Mouse (Mus musculus): ENCODE data around the gene Rgs3. TPM values are rescaled to one million over a fixed set of nuclear protein-coding genes. Genes with fewer than 3 reads are reported as not detected.
A peak's percentile ranks its signal among the peaks of the same experiment; 100 is the strongest.

The Rgs3 gene
- polyA plus RNA-seq (2014; fragmentation: Nextera tagmentation; extraction: Ambion mirVana) = 42.0 and 45.7 TPM in 2 replicates

- no peaks in the 10 kb centered on the region for H3K9me3 ChIP-seq (ENCODE audit: control insufficient read depth, low read length)
- H3K36me3 ChIP-seq (ENCODE audit: control insufficient read depth, insufficient read depth, low read length) = no peaks in the 10 kb centered on the region
- no peak within 1 kb of the TSS for H3K4me3 ChIP-seq (ENCODE audit: low read length)
- ATAC-seq (ENCODE audit: low FRiP score, low TSS enrichment) = no peak
- H3K27ac ChIP-seq (ENCODE audit: low read depth, low read length) = no peak within 1 kb of the TSS
- no peaks in the 10 kb centered on the region for H3K27me3 ChIP-seq (ENCODE audit: control insufficient read depth, insufficient read depth, low read length)
- H3K4me1 ChIP-seq (ENCODE audit: control insufficient read depth, insufficient read depth, low read length) = no peaks in the 10 kb centered on the region
- 51% methylated on average over 6 of the region's 6 CpGs for WGBS
- no peak within 1 kb of the TSS for H3K9ac ChIP-seq (ENCODE audit: low read depth, low read length)
- H3K4me2 ChIP-seq (replicated peaks; ENCODE audit: low read depth, low read length) = no peak within 1 kb of the TSS
Measured at GRCm38 (mm10) chr4:62559797-62560329, at the start of gene Rgs3. Gene Rgs3, plus strand, starts transcription at chr4:62559847.

GRCm38 (mm10) chr4:62509946-62510345, 49.7 kb upstream of the Rgs3 start:
- ATAC-seq (ENCODE audit: low FRiP score, low TSS enrichment) = no peak
- Histone ChIP-seq H3K36me3 (ENCODE audit: control insufficient read depth, insufficient read depth, low read length) (peaks cover 69% of the 10 kb centered on the region), H3K27ac (ENCODE audit: low read depth, low read length) (no peak overlapping the region), H3K4me1 (ENCODE audit: control insufficient read depth, insufficient read depth, low read length) (0 out of 2 replicates have a peak, but pooled peaks cover 3% of the 10 kb centered on the region), H3K9me3 (ENCODE audit: control insufficient read depth, low read length) (no peaks in the 10 kb centered on the region), H3K27me3 (ENCODE audit: control insufficient read depth, insufficient read depth, low read length) (no peaks in the 10 kb centered on the region), H3K4me2 (replicated peaks; ENCODE audit: low read depth, low read length) (no peak overlapping the region), H3K9ac (ENCODE audit: low read depth, low read length) (no peak overlapping the region), H3K4me3 (ENCODE audit: low read length) (no peak overlapping the region)
- 92% methylated on average over 11 of the region's 11 CpGs for WGBS

GRCm38 (mm10) chr4:62513998-62514506, 45.6 kb upstream of the Rgs3 start:
- no peaks in the 10 kb centered on the region for H3K9me3 ChIP-seq (ENCODE audit: control insufficient read depth, low read length)
- peaks cover 51% of the 10 kb centered on the region for H3K36me3 ChIP-seq (ENCODE audit: control insufficient read depth, insufficient read depth, low read length)
- H3K9ac ChIP-seq (ENCODE audit: low read depth, low read length) = no peak overlapping the region
- H3K4me3 ChIP-seq (ENCODE audit: low read length) = no peak overlapping the region
- H3K4me2 ChIP-seq (replicated peaks; ENCODE audit: low read depth, low read length) = no peak overlapping the region
- ATAC-seq (ENCODE audit: low FRiP score, low TSS enrichment) = no peak; the same call in 1 of the 2 replicates
- WGBS = 58% methylated on average over 11 of the region's 11 CpGs
- H3K27me3 ChIP-seq (ENCODE audit: control insufficient read depth, insufficient read depth, low read length) = no peaks in the 10 kb centered on the region
- H3K4me1 ChIP-seq (ENCODE audit: control insufficient read depth, insufficient read depth, low read length) = peaks cover 37% of the 10 kb centered on the region
- no peak overlapping the region for H3K27ac ChIP-seq (ENCODE audit: low read depth, low read length)

GRCm38 (mm10) chr4:62514995-62515394, 44.7 kb upstream of the Rgs3 start:
- H3K36me3 ChIP-seq (ENCODE audit: control insufficient read depth, insufficient read depth, low read length) = peaks cover 42% of the 10 kb centered on the region
- 91% methylated on average over 7 of the region's 7 CpGs for WGBS
- H3K9ac ChIP-seq (ENCODE audit: low read depth, low read length) = no peak overlapping the region
- H3K4me1 ChIP-seq (ENCODE audit: control insufficient read depth, insufficient read depth, low read length) = peaks cover 38% of the 10 kb centered on the region
- no peak overlapping the region for H3K27ac ChIP-seq (ENCODE audit: low read depth, low read length)
- H3K27me3 ChIP-seq (ENCODE audit: control insufficient read depth, insufficient read depth, low read length) = no peaks in the 10 kb centered on the region
- no peak overlapping the region for H3K4me3 ChIP-seq (ENCODE audit: low read length)
- no peak for ATAC-seq (ENCODE audit: low FRiP score, low TSS enrichment)
- H3K9me3 ChIP-seq (ENCODE audit: control insufficient read depth, low read length) = no peaks in the 10 kb centered on the region
- no peak overlapping the region for H3K4me2 ChIP-seq (replicated peaks; ENCODE audit: low read depth, low read length)

GRCm38 (mm10) chr4:62515490-62515889, 44.2 kb upstream of the Rgs3 start:
- H3K4me1 ChIP-seq (ENCODE audit: control insufficient read depth, insufficient read depth, low read length) = peaks cover 38% of the 10 kb centered on the region
- no peak overlapping the region for H3K4me3 ChIP-seq (ENCODE audit: low read length)
- 74% methylated on average over 3 of the region's 3 CpGs for WGBS
- H3K27me3 ChIP-seq (ENCODE audit: control insufficient read depth, insufficient read depth, low read length) = no peaks in the 10 kb centered on the region
- H3K4me2 ChIP-seq (replicated peaks; ENCODE audit: low read depth, low read length) = no peak overlapping the region
- H3K9ac ChIP-seq (ENCODE audit: low read depth, low read length) = no peak overlapping the region
- no peak for ATAC-seq (ENCODE audit: low FRiP score, low TSS enrichment)
- peaks cover 37% of the 10 kb centered on the region for H3K36me3 ChIP-seq (ENCODE audit: control insufficient read depth, insufficient read depth, low read length)
- no peaks in the 10 kb centered on the region for H3K9me3 ChIP-seq (ENCODE audit: control insufficient read depth, low read length)
- H3K27ac ChIP-seq (ENCODE audit: low read depth, low read length) = no peak overlapping the region

GRCm38 (mm10) chr4:62516079-62516478, 43.6 kb upstream of the Rgs3 start:
- no peak for ATAC-seq (ENCODE audit: low FRiP score, low TSS enrichment)
- Histone ChIP-seq H3K4me2 (replicated peaks; ENCODE audit: low read depth, low read length) (no peak overlapping the region), H3K27me3 (ENCODE audit: control insufficient read depth, insufficient read depth, low read length) (no peaks in the 10 kb centered on the region), H3K4me3 (ENCODE audit: low read length) (no peak overlapping the region), H3K27ac (ENCODE audit: low read depth, low read length) (peak overlapping the region; percentile 53; the same call in 1 of the 2 replicates), H3K4me1 (ENCODE audit: control insufficient read depth, insufficient read depth, low read length) (peaks cover 38% of the 10 kb centered on the region), H3K9me3 (ENCODE audit: control insufficient read depth, low read length) (no peaks in the 10 kb centered on the region), H3K36me3 (ENCODE audit: control insufficient read depth, insufficient read depth, low read length) (peaks cover 31% of the 10 kb centered on the region), H3K9ac (ENCODE audit: low read depth, low read length) (no peak overlapping the region)
- 33% methylated on average over 2 of the region's 2 CpGs for WGBS

- Histone ChIP-seq H3K9ac (ENCODE audit: low read depth, low read length) (no peak overlapping the region), H3K4me1 (ENCODE audit: control insufficient read depth, insufficient read depth, low read length) (peaks cover 38% of the 10 kb centered on the region)
- ATAC-seq (ENCODE audit: low FRiP score, low TSS enrichment) = no peak
Measured at GRCm38 (mm10) chr4:62516579-62516978, 43.1 kb upstream of the Rgs3 start.

GRCm38 (mm10) chr4:62517046-62517445, 42.6 kb upstream of the Rgs3 start:
- Histone ChIP-seq H3K9me3 (ENCODE audit: control insufficient read depth, low read length) (no peaks in the 10 kb centered on the region), H3K4me3 (ENCODE audit: low read length) (no peak overlapping the region), H3K9ac (ENCODE audit: low read depth, low read length) (0 out of 2 replicates have a peak overlapping the region, but pooled peaks have one; percentile 12), H3K4me2 (replicated peaks; ENCODE audit: low read depth, low read length) (no peak overlapping the region), H3K27me3 (ENCODE audit: control insufficient read depth, insufficient read depth, low read length) (no peaks in the 10 kb centered on the region), H3K27ac (ENCODE audit: low read depth, low read length) (no peak overlapping the region; the same call in 1 of the 2 replicates), H3K4me1 (ENCODE audit: control insufficient read depth, insufficient read depth, low read length) (peaks cover 38% of the 10 kb centered on the region), H3K36me3 (ENCODE audit: control insufficient read depth, insufficient read depth, low read length) (peaks cover 21% of the 10 kb centered on the region)
- ATAC-seq (ENCODE audit: low FRiP score, low TSS enrichment) = no peak
- WGBS = 91% methylated on average over 8 of the region's 8 CpGs

More at GRCm38 (mm10) chr4:62516579-62516978, 43.1 kb upstream of the Rgs3 start:
- Histone ChIP-seq H3K4me3 (ENCODE audit: low read length) (no peak overlapping the region), H3K9me3 (ENCODE audit: control insufficient read depth, low read length) (no peaks in the 10 kb centered on the region), H3K4me2 (replicated peaks; ENCODE audit: low read depth, low read length) (no peak overlapping the region), H3K27ac (ENCODE audit: low read depth, low read length) (peak overlapping the region; percentile 53), H3K36me3 (ENCODE audit: control insufficient read depth, insufficient read depth, low read length) (peaks cover 26% of the 10 kb centered on the region), H3K27me3 (ENCODE audit: control insufficient read depth, insufficient read depth, low read length) (no peaks in the 10 kb centered on the region)
- WGBS = 73% methylated on average over 1 of the region's 1 CpGs

All from kidney, embryonic 14.5 days (tissue).